Mouse (Mus musculus) forebrain, embryonic 11.5 days (tissue): ENCODE data around the gene Dusp18. TPM values are rescaled to one million over a fixed set of nuclear protein-coding genes. Genes with fewer than 3 reads are reported as not detected.

ENCODE experiments used
- ATAC-seq: fragments of 200-750 bp; cut with Nextera tagmentation; replicated peaks from 2 replicates; pipeline ENCODE4 v1.8.0; 2017; ENCODE audit warnings: moderate TSS enrichment; ENCODE audit not compliant: low FRiP score
- DNase-seq: peaks from one replicate; pipeline ENCODE4 v3.0.0-alpha.2; 2017; ENCODE audit warnings: low spot score
- H3K27ac ChIP-seq: fragments of 300-500 bp; sonication (generic); 2 replicates; pipeline ENCODE4 v1.5.1; 2014; ENCODE audit warnings: low read depth, low read length
- H3K27me3 ChIP-seq: fragments of 300-500 bp; sonication (generic); 2 replicates; pipeline ENCODE4 v1.6.1; 2014; ENCODE audit warnings: mild to moderate bottlenecking, low read length, mixed read lengths; ENCODE audit not compliant: control insufficient read depth, insufficient read depth
- H3K36me3 ChIP-seq: fragments of 300-500 bp; sonication (generic); 2 replicates; pipeline ENCODE4 v1.6.1; 2014; ENCODE audit warnings: mild to moderate bottlenecking, low read length, moderate library complexity, mixed read lengths; ENCODE audit not compliant: control insufficient read depth, insufficient read depth
- H3K4me1 ChIP-seq: fragments of 300-500 bp; sonication (generic); replicated peaks from 2 replicates; pipeline ENCODE4 v1.6.1; 2014; ENCODE audit warnings: low read length, mixed read lengths; ENCODE audit not compliant: control insufficient read depth, insufficient read depth
- H3K4me2 ChIP-seq: fragments of 300-500 bp; sonication (generic); 2 replicates; pipeline ENCODE4 v1.6.1; 2014; ENCODE audit warnings: low read depth, mild to moderate bottlenecking, low read length, moderate library complexity, mixed read lengths; ENCODE audit not compliant: severe bottlenecking
- H3K4me3 ChIP-seq: fragments of 300-500 bp; sonication (generic); 2 replicates; pipeline ENCODE4 v1.5.1; 2014; ENCODE audit warnings: low read depth, low read length
- H3K9ac ChIP-seq: fragments of 300-500 bp; sonication (generic); 2 replicates; pipeline ENCODE4 v1.6.1; 2014; ENCODE audit warnings: low read length
- H3K9me3 ChIP-seq: fragments of 300-500 bp; sonication (generic); 2 replicates; pipeline ENCODE4 v1.6.1; 2016; ENCODE audit warnings: low read length, mixed read lengths; ENCODE audit not compliant: control insufficient read depth
- WGBS: fragments of 180-500 bp; shearing (Covaris S2); extraction: QIAGEN DNeasy Blood & Tissue Kit; methylation state at CpG from one replicate; pipeline ENCODE4 v1.1.7; 2014; 5-methylcytosine and 5-hydroxymethylcytosine counted together
- polyA plus RNA-seq: library from polyadenylated mRNA; unstranded; fragments of >200 nt; fragmentation: Nextera tagmentation; extraction: Ambion mirVana; gene quantifications from 2 replicates; pipeline ENCODE4 v1.2.1, GENCODE M21; 2014

Gene Dusp18
- polyA plus RNA-seq, 1 experiment from 2014 or later, result 22.5 TPM

DNA sequence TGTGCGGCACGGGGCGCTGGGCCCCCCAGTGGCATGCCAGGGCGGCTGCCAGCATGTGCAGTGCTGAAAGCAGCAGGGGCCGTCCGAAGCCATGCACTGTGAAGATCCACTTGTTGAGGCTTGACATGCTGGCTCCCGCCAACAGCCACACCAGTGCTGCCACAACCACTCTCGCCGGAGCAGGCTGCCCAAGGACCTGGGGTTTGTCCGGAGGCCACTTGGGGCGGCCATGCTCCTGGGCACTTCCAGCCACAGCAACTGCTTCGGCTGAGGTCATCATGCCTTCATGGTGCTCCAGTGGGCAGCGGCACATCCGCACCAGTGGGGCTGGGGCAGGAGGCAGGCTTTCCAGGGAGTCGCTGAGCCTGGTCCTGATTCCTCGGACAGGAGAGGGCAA lies 17.8 kb downstream of the Dusp18 start:
- peak overlapping the region; percentile 63 for H3K9ac ChIP-seq
- H3K4me3 ChIP-seq, result peak overlapping the region; percentile 54
- WGBS, result 2% methylated on average over 16 of the region's 16 CpGs
- no peaks in the 10 kb centered on the region for H3K36me3 ChIP-seq
- peak overlapping the region; percentile 91 for H3K4me2 ChIP-seq
- DNase-seq, result peak; percentile 74
- peaks cover 2% of the 10 kb centered on the region; the same call in 1 of the 2 replicates for H3K27me3 ChIP-seq
- no peaks in the 10 kb centered on the region for H3K9me3 ChIP-seq
- ATAC-seq, result peak; percentile 28; the same call in 1 of the 2 replicates
- H3K4me1 ChIP-seq, result peaks cover 16% of the 10 kb centered on the region
- H3K27ac ChIP-seq, result no peak overlapping the region

DNA sequence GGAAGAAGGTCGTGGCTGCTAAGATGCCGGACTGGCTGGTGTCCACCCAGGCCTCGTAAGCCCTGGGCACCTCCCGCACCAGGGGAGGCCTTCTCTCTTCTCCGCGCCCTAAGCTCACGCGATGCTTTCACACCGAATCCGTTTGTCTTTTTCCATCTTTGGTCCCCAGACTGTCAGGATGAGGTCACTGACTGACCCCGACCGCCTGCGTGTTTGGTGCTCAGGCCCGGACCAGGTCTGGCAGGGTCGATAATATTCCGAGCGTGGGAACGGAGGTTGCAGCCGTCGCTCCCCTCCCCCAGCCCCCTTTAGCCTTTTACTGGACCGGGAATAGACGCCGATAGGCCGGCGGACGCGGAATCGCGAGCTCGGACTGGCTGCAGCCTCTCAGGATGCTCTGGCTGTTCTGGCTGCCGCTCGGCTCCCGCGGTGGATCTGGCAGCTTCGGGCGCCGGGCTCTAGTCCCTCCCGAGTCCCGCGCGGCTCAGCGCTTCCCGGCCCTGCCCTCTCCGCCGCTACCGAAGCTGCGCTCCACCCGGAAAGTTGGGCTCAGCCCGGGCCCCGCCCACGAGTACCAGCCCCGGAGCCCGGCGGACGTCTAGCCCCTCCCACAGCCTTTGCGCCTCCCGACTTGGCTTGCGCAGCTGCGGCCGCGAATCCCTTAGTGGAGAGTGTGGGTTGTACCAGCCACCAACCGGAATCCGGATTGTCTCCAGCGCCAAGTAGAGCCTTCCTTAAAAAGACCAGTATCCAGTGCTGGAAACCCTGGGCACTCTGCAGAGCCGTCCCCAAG lies 18.5 kb downstream of the Dusp18 start:
- no peak overlapping the region for H3K27ac ChIP-seq
- H3K4me1 ChIP-seq, result peaks cover 16% of the 10 kb centered on the region

DNA sequence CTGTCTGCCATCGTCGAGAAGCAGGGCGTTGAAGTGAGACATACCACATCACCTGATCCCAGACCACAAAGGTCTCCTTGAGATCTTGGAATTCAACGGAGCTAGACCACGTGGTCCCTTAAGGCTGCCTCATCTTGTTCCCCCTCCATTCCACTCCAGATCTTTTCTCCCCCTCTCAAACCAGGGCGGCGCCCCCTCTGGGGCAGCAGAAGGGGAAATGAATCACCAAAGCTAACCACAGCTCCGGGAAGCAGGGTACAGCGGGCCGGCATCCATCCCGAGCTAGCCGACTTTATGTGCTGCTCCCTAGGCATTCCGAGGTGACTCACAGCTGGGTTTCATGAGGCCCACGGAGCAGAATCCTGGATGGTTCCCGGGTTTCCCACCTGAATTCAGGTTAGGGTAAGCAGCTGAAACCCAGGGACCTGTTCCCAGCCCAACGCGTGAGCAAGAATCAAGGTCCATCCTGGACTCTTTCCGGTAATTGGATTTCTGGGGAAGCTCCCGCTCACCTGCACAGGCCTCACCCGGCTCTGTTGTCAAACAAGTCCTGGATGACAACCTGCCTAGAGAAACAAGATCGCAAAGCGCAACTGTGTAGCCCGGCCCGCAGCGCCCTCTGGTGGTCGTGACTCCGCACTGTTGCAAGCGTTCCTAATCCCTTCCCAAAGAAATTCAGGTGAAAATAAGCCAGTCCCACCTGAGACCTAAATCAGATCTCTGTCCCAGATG lies 19.2 kb downstream of the Dusp18 start, which contains the start of gene Slc35e4:
Gene Slc35e4, minus strand, starts transcription at position 556 of the 732 bp plus-strand sequence.
- peak within 1 kb of the TSS; percentile 91 for H3K4me2 ChIP-seq
- peaks cover 2% of the 10 kb centered on the region; the same call in 1 of the 2 replicates for H3K27me3 ChIP-seq
- ATAC-seq (peak; percentile 63), DNase-seq (peak; percentile 95)
- under 1% methylated on average over 28 of the region's 28 CpGs for WGBS
- 0 out of 2 replicates have a peak within 1 kb of the TSS, but pooled peaks have one; percentile 3 for H3K27ac ChIP-seq
- H3K4me3 ChIP-seq, result peak within 1 kb of the TSS; percentile 54
- H3K36me3 ChIP-seq, result no peaks in the 10 kb centered on the region
- H3K4me1 ChIP-seq, result peaks cover 16% of the 10 kb centered on the region
- peak within 1 kb of the TSS; percentile 63 for H3K9ac ChIP-seq
- H3K9me3 ChIP-seq, result no peaks in the 10 kb centered on the region

More for the DNA sequence above, 18.5 kb downstream of the Dusp18 start:
- under 1% methylated on average over 65 of the region's 65 CpGs for WGBS
- ATAC-seq (peak; percentile 87), DNase-seq (peak; percentile 93)
- H3K9me3 ChIP-seq, result no peaks in the 10 kb centered on the region
- peak overlapping the region; percentile 91 for H3K4me2 ChIP-seq
- H3K9ac ChIP-seq, result peak overlapping the region; percentile 63
- peaks cover 2% of the 10 kb centered on the region; the same call in 1 of the 2 replicates for H3K27me3 ChIP-seq
- H3K4me3 ChIP-seq, result peak overlapping the region; percentile 54
- no peaks in the 10 kb centered on the region for H3K36me3 ChIP-seq

DNA sequence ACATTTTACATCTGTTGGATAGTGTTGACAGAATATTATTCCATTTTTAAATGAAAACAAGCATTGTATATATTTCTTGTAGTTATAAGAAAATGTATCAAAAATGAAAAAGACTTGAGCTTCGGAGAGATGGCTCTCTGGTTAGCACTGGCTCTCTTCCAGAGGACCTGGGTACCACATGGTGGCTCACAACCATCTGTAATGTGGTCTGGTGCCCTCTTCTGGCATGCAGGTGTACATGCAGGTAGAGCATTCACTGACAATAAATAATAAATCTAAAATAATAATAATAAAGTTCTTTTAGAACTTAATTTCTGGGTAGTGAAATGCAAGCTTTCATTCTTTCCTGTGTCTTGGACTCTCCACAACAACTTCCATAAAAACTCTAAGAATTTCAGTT lies 23.7 kb downstream of the Dusp18 start:
- Histone ChIP-seq H3K9ac (no peak overlapping the region), H3K4me2 (no peak overlapping the region), H3K9me3 (no peaks in the 10 kb centered on the region), H3K27me3 (no peaks in the 10 kb centered on the region), H3K36me3 (no peaks in the 10 kb centered on the region), H3K4me3 (no peak overlapping the region), H3K27ac (no peak overlapping the region), H3K4me1 (peaks cover 4% of the 10 kb centered on the region; the same call in 1 of the 2 replicates)
- 54% methylated on average over 1 of the region's 1 CpGs for WGBS
- DNase-seq, result no peak
- no peak for ATAC-seq

DNA sequence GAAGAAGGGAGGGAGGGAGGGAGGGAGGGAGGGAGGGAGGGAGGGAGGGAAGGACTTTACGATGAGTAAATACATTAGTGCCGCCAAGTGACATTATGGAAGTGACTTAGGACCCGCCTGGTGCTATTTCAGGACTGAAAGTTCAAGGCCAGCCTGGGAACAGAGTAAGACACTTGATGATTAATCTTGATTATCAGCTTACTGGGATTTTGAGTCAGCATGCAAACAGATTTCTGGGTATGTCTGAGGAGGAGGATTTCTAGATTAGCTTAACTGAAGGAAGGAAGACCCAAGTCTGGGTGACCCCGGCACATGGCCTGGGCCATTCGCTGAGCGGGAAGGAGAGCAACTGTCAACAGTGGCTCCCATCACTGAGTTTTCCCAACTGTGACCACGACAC lies 25.4 kb downstream of the Dusp18 start:
- ATAC-seq, result no peak
- Histone ChIP-seq H3K9me3 (no peaks in the 10 kb centered on the region), H3K9ac (no peak overlapping the region), H3K4me1 (no peaks in the 10 kb centered on the region), H3K4me2 (no peak overlapping the region), H3K36me3 (no peaks in the 10 kb centered on the region), H3K4me3 (no peak overlapping the region), H3K27me3 (no peaks in the 10 kb centered on the region), H3K27ac (no peak overlapping the region)
- DNase-seq, result no peak
- WGBS, result 92% methylated on average over 7 of the region's 7 CpGs

DNA sequence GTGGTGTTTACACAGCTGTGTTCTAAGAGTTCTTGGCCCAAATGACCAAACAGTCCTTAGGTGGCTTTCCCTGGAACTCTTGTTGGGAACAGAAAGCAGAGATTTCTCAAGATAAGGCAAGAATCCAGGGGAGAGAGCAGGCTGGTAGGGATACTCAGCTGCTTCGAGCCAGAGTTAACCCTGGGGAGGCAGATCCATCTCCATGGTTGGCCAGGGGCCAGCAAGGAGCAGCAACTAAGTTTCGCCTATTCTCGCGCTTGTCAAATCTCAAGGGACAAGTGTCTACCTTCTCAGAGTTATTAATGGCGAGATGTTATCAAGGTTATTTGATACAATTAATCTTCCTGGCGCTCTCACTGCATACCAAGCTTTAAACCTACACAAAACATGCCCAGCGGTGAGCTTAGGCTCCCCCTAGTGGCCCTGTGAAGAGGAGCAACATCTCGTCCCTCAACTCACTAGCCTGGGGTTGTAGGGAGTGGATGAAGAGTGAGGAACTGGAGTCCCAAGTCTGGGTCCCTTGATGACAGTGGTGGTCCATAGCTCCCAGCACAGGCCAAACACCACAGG lies 26.3 kb downstream of the Dusp18 start:
- Histone ChIP-seq H3K9me3 (no peaks in the 10 kb centered on the region), H3K4me1 (no peaks in the 10 kb centered on the region), H3K4me3 (no peak overlapping the region), H3K36me3 (no peaks in the 10 kb centered on the region), H3K27ac (no peak overlapping the region), H3K4me2 (no peak overlapping the region), H3K27me3 (no peaks in the 10 kb centered on the region), H3K9ac (no peak overlapping the region)
- WGBS, result 27% methylated on average over 8 of the region's 8 CpGs
- peak; percentile 67 for DNase-seq
- 0 out of 2 replicates have a peak, but pooled peaks have one; percentile 46 for ATAC-seq

DNA sequence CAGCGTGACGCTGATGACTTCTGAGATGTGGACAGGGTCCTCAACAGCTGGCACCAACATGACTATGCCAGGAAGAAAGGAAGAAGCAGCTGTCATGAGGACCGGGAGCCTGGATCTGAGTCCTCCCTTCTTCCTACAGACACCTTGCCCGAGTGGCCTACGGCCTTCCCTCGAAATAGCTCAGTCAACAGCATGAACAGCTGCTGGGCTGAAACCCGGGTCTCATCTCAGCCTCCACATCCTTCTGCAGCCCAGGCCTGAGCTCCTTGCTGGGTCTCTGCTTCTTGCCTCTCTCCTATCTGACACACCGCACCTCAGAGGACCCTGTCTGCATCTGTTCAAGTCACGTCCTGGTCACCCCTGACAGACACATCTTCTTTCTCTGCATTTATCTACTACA lies 27.1 kb downstream of the Dusp18 start:
- H3K4me1 ChIP-seq, result no peaks in the 10 kb centered on the region
- H3K27ac ChIP-seq, result no peak overlapping the region
- no peak overlapping the region for H3K4me2 ChIP-seq
- 95% methylated on average over 9 of the region's 9 CpGs for WGBS
- no peaks in the 10 kb centered on the region for H3K36me3 ChIP-seq
- H3K9me3 ChIP-seq, result no peaks in the 10 kb centered on the region
- no peak for ATAC-seq
- no peak overlapping the region for H3K9ac ChIP-seq
- DNase-seq, result no peak
- no peak overlapping the region for H3K4me3 ChIP-seq
- H3K27me3 ChIP-seq, result no peaks in the 10 kb centered on the region

DNA sequence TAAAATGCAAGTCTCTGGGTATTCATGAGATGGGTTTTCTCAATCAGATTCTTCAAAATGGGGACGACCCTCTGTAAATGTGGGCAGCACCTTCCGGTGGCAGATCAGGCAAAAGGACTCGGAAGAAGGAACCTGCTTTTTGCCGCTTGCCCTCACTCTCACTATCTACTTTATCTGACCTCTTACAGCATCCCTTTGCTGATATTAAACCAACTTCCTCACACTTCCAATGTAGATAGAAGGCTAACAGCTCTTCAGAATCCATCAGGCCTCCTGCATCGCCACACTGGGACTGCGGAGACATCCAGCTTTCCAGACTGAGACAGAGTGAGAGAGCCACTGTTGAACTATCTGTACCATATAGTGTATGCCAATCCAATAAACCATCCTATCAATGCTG lies 27.7 kb downstream of the Dusp18 start:
- WGBS, result 94% methylated on average over 6 of the region's 6 CpGs
- Histone ChIP-seq H3K4me1 (no peaks in the 10 kb centered on the region), H3K9ac (no peak overlapping the region), H3K4me2 (no peak overlapping the region), H3K4me3 (no peak overlapping the region), H3K36me3 (no peaks in the 10 kb centered on the region), H3K9me3 (no peaks in the 10 kb centered on the region), H3K27ac (no peak overlapping the region), H3K27me3 (no peaks in the 10 kb centered on the region)
- ATAC-seq (no peak), DNase-seq (no peak)
